Mouse (Mus musculus): ENCODE measurements around the gene Tnip1. TPM values are rescaled to one million over a fixed set of nuclear protein-coding genes. Genes with fewer than 3 reads are reported as not detected.

The Tnip1 gene
- polyA plus RNA-seq, 1 experiment from 2014 or later = 23.6 TPM

- Histone ChIP-seq H3K4me2 (no peak overlapping the region), H3K9ac (no peak overlapping the region), H3K9me3 (replicated peaks) (no peaks in the 10 kb centered on the region), H3K36me3 (peaks cover 75% of the 10 kb centered on the region), H3K27me3 (replicated peaks) (no peaks in the 10 kb centered on the region), H3K27ac (ENCODE audit: poor library complexity, severe bottlenecking) (no peak overlapping the region), H3K4me3 (no peak overlapping the region), H3K4me1 (replicated peaks) (peaks cover 29% of the 10 kb centered on the region)
- 91% methylated on average over 6 of the region's 6 CpGs for WGBS
- ATAC-seq (ENCODE audit: insufficient number of reproducible peaks, low FRiP score) = no peak
Observed at GRCm38 (mm10) chr11:54932540-54932939, 30.2 kb downstream of the Tnip1 start.

GRCm38 (mm10) chr11:54931405-54932093 lies 31.2 kb downstream of the Tnip1 start:
- Histone ChIP-seq H3K9me3 (replicated peaks) (no peaks in the 10 kb centered on the region), H3K27ac (ENCODE audit: poor library complexity, severe bottlenecking) (no peak overlapping the region), H3K27me3 (replicated peaks) (no peaks in the 10 kb centered on the region), H3K4me2 (no peak overlapping the region), H3K4me1 (replicated peaks) (peaks cover 33% of the 10 kb centered on the region), H3K4me3 (no peak overlapping the region), H3K36me3 (peaks cover 70% of the 10 kb centered on the region), H3K9ac (no peak overlapping the region)
- no peak for ATAC-seq (ENCODE audit: insufficient number of reproducible peaks, low FRiP score)
- WGBS = 59% methylated on average over 5 of the region's 5 CpGs

- no peak for ATAC-seq (ENCODE audit: insufficient number of reproducible peaks, low FRiP score)
- WGBS = 57% methylated on average over 7 of the region's 7 CpGs
- no peak overlapping the region for H3K27ac ChIP-seq (ENCODE audit: poor library complexity, severe bottlenecking)
- H3K9me3 ChIP-seq (replicated peaks) = no peaks in the 10 kb centered on the region
- H3K4me2 ChIP-seq = no peak overlapping the region
- H3K4me1 ChIP-seq (replicated peaks) = peaks cover 24% of the 10 kb centered on the region
- H3K27me3 ChIP-seq (replicated peaks) = no peaks in the 10 kb centered on the region
- no peak overlapping the region for H3K9ac ChIP-seq
- H3K36me3 ChIP-seq = peaks cover 74% of the 10 kb centered on the region
- H3K4me3 ChIP-seq = no peak overlapping the region
Observed at GRCm38 (mm10) chr11:54930318-54930979, 32.3 kb downstream of the Tnip1 start.

GRCm38 (mm10) chr11:54929744-54930143 lies 33.0 kb downstream of the Tnip1 start:
- Histone ChIP-seq H3K4me2 (no peak overlapping the region), H3K27me3 (replicated peaks) (no peaks in the 10 kb centered on the region), H3K4me3 (no peak overlapping the region), H3K9me3 (replicated peaks) (no peaks in the 10 kb centered on the region), H3K4me1 (replicated peaks) (peaks cover 23% of the 10 kb centered on the region), H3K9ac (no peak overlapping the region), H3K36me3 (peaks cover 80% of the 10 kb centered on the region), H3K27ac (ENCODE audit: poor library complexity, severe bottlenecking) (no peak overlapping the region)
- ATAC-seq (ENCODE audit: insufficient number of reproducible peaks, low FRiP score) = no peak
- WGBS = 83% methylated on average over 8 of the region's 8 CpGs

GRCm38 (mm10) chr11:54929290-54929689 lies 33.4 kb downstream of the Tnip1 start:
- Histone ChIP-seq H3K4me3 (no peak overlapping the region), H3K36me3 (peaks cover 82% of the 10 kb centered on the region), H3K4me2 (no peak overlapping the region), H3K9me3 (replicated peaks) (no peaks in the 10 kb centered on the region), H3K9ac (no peak overlapping the region), H3K27me3 (replicated peaks) (no peaks in the 10 kb centered on the region), H3K27ac (ENCODE audit: poor library complexity, severe bottlenecking) (no peak overlapping the region), H3K4me1 (replicated peaks) (peaks cover 23% of the 10 kb centered on the region)
- ATAC-seq (ENCODE audit: insufficient number of reproducible peaks, low FRiP score) = no peak
- 85% methylated on average over 6 of the region's 6 CpGs for WGBS

GRCm38 (mm10) chr11:54928886-54929285 lies 33.8 kb downstream of the Tnip1 start:
- peaks cover 23% of the 10 kb centered on the region for H3K4me1 ChIP-seq (replicated peaks)
- H3K36me3 ChIP-seq = peaks cover 82% of the 10 kb centered on the region
- H3K9me3 ChIP-seq (replicated peaks) = no peaks in the 10 kb centered on the region
- H3K27me3 ChIP-seq (replicated peaks) = no peaks in the 10 kb centered on the region
- no peak overlapping the region for H3K4me3 ChIP-seq
- H3K27ac ChIP-seq (ENCODE audit: poor library complexity, severe bottlenecking) = no peak overlapping the region
- no peak for ATAC-seq (ENCODE audit: insufficient number of reproducible peaks, low FRiP score)
- WGBS = 72% methylated on average over 7 of the region's 7 CpGs
- no peak overlapping the region for H3K9ac ChIP-seq
- H3K4me2 ChIP-seq = no peak overlapping the region

- peaks cover 23% of the 10 kb centered on the region for H3K4me1 ChIP-seq (replicated peaks)
- no peak overlapping the region for H3K9ac ChIP-seq
- 74% methylated on average over 3 of the region's 3 CpGs for WGBS
- H3K4me2 ChIP-seq = no peak overlapping the region
- ATAC-seq (ENCODE audit: insufficient number of reproducible peaks, low FRiP score) = no peak
- no peak overlapping the region for H3K4me3 ChIP-seq
- no peak overlapping the region for H3K27ac ChIP-seq (ENCODE audit: poor library complexity, severe bottlenecking)
- no peaks in the 10 kb centered on the region for H3K27me3 ChIP-seq (replicated peaks)
- no peaks in the 10 kb centered on the region for H3K9me3 ChIP-seq (replicated peaks)
- peaks cover 82% of the 10 kb centered on the region for H3K36me3 ChIP-seq
Observed at GRCm38 (mm10) chr11:54928219-54928618, 34.5 kb downstream of the Tnip1 start.

- no peaks in the 10 kb centered on the region for H3K27me3 ChIP-seq (replicated peaks)
- WGBS = 59% methylated on average over 14 of the region's 14 CpGs
- peaks cover 23% of the 10 kb centered on the region for H3K4me1 ChIP-seq (replicated peaks)
- no peak for ATAC-seq (ENCODE audit: insufficient number of reproducible peaks, low FRiP score)
- H3K4me2 ChIP-seq = no peak overlapping the region
- 0 out of 2 replicates have a peak overlapping the region, but pooled peaks have one; percentile 17 for H3K27ac ChIP-seq (ENCODE audit: poor library complexity, severe bottlenecking)
- no peak overlapping the region for H3K4me3 ChIP-seq
- H3K9me3 ChIP-seq (replicated peaks) = no peaks in the 10 kb centered on the region
- H3K9ac ChIP-seq = no peak overlapping the region
- H3K36me3 ChIP-seq = peaks cover 84% of the 10 kb centered on the region
Observed at GRCm38 (mm10) chr11:54927346-54928140, 35.2 kb downstream of the Tnip1 start.

GRCm38 (mm10) chr11:54924145-54924544 lies 38.6 kb downstream of the Tnip1 start:
- WGBS = 82% methylated on average over 14 of the region's 14 CpGs
- no peak for ATAC-seq (ENCODE audit: insufficient number of reproducible peaks, low FRiP score)
- H3K4me2 ChIP-seq = no peak overlapping the region
- H3K4me3 ChIP-seq = no peak overlapping the region
- peaks cover 33% of the 10 kb centered on the region for H3K4me1 ChIP-seq (replicated peaks)
- no peaks in the 10 kb centered on the region for H3K9me3 ChIP-seq (replicated peaks)
- no peak overlapping the region for H3K9ac ChIP-seq
- no peaks in the 10 kb centered on the region for H3K27me3 ChIP-seq (replicated peaks)
- no peak overlapping the region for H3K27ac ChIP-seq (ENCODE audit: poor library complexity, severe bottlenecking)
- peaks cover 78% of the 10 kb centered on the region for H3K36me3 ChIP-seq

GRCm38 (mm10) chr11:54922488-54922887 lies 40.2 kb downstream of the Tnip1 start:
- H3K9ac ChIP-seq = no peak overlapping the region
- no peak for ATAC-seq (ENCODE audit: insufficient number of reproducible peaks, low FRiP score)
- WGBS = 80% methylated on average over 3 of the region's 3 CpGs
- no peaks in the 10 kb centered on the region for H3K27me3 ChIP-seq (replicated peaks)
- H3K36me3 ChIP-seq = peaks cover 81% of the 10 kb centered on the region
- H3K9me3 ChIP-seq (replicated peaks) = no peaks in the 10 kb centered on the region
- H3K4me1 ChIP-seq (replicated peaks) = peaks cover 28% of the 10 kb centered on the region
- no peak overlapping the region for H3K4me3 ChIP-seq
- no peak overlapping the region for H3K27ac ChIP-seq (ENCODE audit: poor library complexity, severe bottlenecking)
- H3K4me2 ChIP-seq = no peak overlapping the region

GRCm38 (mm10) chr11:54921798-54922197 lies 40.9 kb downstream of the Tnip1 start:
- Histone ChIP-seq H3K9me3 (replicated peaks) (no peaks in the 10 kb centered on the region), H3K4me1 (replicated peaks) (peaks cover 21% of the 10 kb centered on the region), H3K4me3 (no peak overlapping the region), H3K36me3 (peaks cover 85% of the 10 kb centered on the region), H3K4me2 (no peak overlapping the region), H3K27ac (ENCODE audit: poor library complexity, severe bottlenecking) (peak overlapping the region; percentile 77), H3K27me3 (replicated peaks) (no peaks in the 10 kb centered on the region), H3K9ac (no peak overlapping the region)
- no peak for ATAC-seq (ENCODE audit: insufficient number of reproducible peaks, low FRiP score)
- 45% methylated on average over 7 of the region's 7 CpGs for WGBS

Data from heart, embryonic 12.5 days (tissue).